ENCODE assay signal across 1 mouse cellular context in the genomic region with DNA sequence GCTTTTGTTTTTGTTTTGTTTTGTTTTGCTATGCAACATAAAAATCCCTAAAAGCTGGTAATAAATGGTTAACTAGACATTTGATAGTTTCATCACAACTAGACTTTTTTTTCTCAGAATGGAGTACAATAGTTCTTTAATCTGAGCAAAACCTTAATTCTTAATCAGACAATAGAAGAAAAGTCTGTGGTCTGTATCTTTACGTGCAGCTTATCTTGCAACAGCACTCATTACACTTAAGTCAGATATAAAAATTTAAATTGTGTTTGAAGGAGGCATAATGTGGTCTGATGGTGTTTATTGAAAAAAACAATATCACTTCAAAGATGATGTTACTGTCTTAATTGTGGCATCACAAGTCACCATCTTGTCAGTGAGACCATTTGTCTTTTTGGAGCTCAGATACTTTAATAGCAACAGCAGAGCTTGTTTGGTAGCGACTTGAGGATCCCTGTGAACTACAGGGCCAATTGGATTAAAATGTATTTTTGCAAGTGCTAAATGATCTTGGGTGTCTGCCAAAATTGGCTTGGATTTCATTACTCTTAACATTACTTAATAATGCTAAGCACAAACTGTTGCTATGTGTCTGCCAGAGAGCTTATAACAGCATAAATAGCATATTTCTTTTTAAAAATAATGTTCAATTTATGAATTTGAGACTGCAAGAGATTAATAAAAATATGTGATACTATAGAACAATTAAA.
TF ChIP-seq lines count a peak whose summit lies in the region.

No protein-coding gene starts in this region.

TF ChIP-seq in MEL, 35 proteins besides CTCF, POLR2A, EP300 and RAD21:
- TF ChIP-seq HCFC1 (IDR thresholded peaks at IDR 0.05; ENCODE audit: low read depth, low read length), result no peak
- no peak for TF ChIP-seq ZMIZ1 (IDR thresholded peaks at IDR 0.05; ENCODE audit: low read depth, low read length)
- peak; percentile 94 for TF ChIP-seq GATA1 (IDR thresholded peaks at IDR 0.05; ENCODE audit: low read depth, low read length)
- TF ChIP-seq NELFE (IDR thresholded peaks at IDR 0.05; ENCODE audit: low read depth, low read length), result no peak
- TF ChIP-seq ELF1 (IDR thresholded peaks at IDR 0.05; ENCODE audit: low read depth, low read length), result no peak
- no peak for TF ChIP-seq MAFK (IDR thresholded peaks at IDR 0.05; ENCODE audit: borderline replicate concordance, low read depth, low read length)
- TF ChIP-seq POLR2AphosphoS5 (IDR thresholded peaks at IDR 0.05; ENCODE audit: borderline replicate concordance, low read depth, low read length), result no peak
- no peak for TF ChIP-seq SIN3A (IDR thresholded peaks at IDR 0.05; ENCODE audit: low read length)
- no peak for TF ChIP-seq JUND (IDR thresholded peaks at IDR 0.05; ENCODE audit: low read depth, low read length)
- no peak for TF ChIP-seq SMC3 (IDR thresholded peaks at IDR 0.05; ENCODE audit: low read depth, low read length)
- TF ChIP-seq UBTF (IDR thresholded peaks at IDR 0.05; ENCODE audit: borderline replicate concordance, insufficient read depth, low read depth, low read length), result no peak
- no peak for TF ChIP-seq MYC (IDR thresholded peaks at IDR 0.05; ENCODE audit: low read depth, low read length)
- peak; percentile 83 for TF ChIP-seq ZNF384 (IDR thresholded peaks at IDR 0.05; ENCODE audit: low read depth, low read length)
- peak; percentile 25 for TF ChIP-seq TAL1 (IDR thresholded peaks at IDR 0.05; ENCODE audit: low read length)
- TF ChIP-seq KAT2A (conservative IDR thresholded peaks at IDR 0.05; ENCODE audit: low read depth, low read length), result no peak
- no peak for TF ChIP-seq NRF1 (IDR thresholded peaks at IDR 0.05; ENCODE audit: insufficient read depth, low read depth, low read length, poor library complexity, severe bottlenecking)
- no peak for TF ChIP-seq MXI1 (IDR thresholded peaks at IDR 0.05; ENCODE audit: low read depth, low read length)
- no peak for TF ChIP-seq BHLHE40 (IDR thresholded peaks at IDR 0.05; ENCODE audit: borderline replicate concordance, low read depth, low read length)
- TF ChIP-seq GABPA (IDR thresholded peaks at IDR 0.05; ENCODE audit: low read depth, low read length), result no peak
- no peak for TF ChIP-seq CHD1 (IDR thresholded peaks at IDR 0.05; ENCODE audit: low read depth, low read length)
- TF ChIP-seq TCF12 (IDR thresholded peaks at IDR 0.05; ENCODE audit: low read depth, low read length), result peak; percentile 91
- no peak for TF ChIP-seq USF2 (IDR thresholded peaks at IDR 0.05; ENCODE audit: borderline replicate concordance in 1 of 2, insufficient read depth in 1 of 2, low read depth in 1 of 2, low read length in 2 of 2)
- no peak for TF ChIP-seq USF1 (IDR thresholded peaks at IDR 0.05; ENCODE audit: low read depth, low read length)
- TF ChIP-seq E2F4 (IDR thresholded peaks at IDR 0.05; ENCODE audit: borderline replicate concordance, low read depth, low read length), result no peak
- peak; percentile 57; the same call in 1 of the 2 replicates for TF ChIP-seq ETS1 (IDR thresholded peaks at IDR 0.05; ENCODE audit: low read depth, low read length)
- TF ChIP-seq MYB (IDR thresholded peaks at IDR 0.05; ENCODE audit: low read depth, low read length), result no peak
- no peak for TF ChIP-seq POLR2AphosphoS2 (IDR thresholded peaks at IDR 0.05; ENCODE audit: low read length)
- no peak for TF ChIP-seq MAX (IDR thresholded peaks at IDR 0.05; ENCODE audit: low read length)
- no peak for TF ChIP-seq MEF2A (IDR thresholded peaks at IDR 0.05; ENCODE audit: extremely low read depth, insufficient replicate concordance, low read depth, low read length, poor library complexity, severe bottlenecking)
- TF ChIP-seq RCOR1 (IDR thresholded peaks at IDR 0.05; ENCODE audit: low read depth, low read length), result peak; percentile 86
- no peak for TF ChIP-seq CHD2 (IDR thresholded peaks at IDR 0.05; ENCODE audit: low read length)
- TF ChIP-seq MAZ (IDR thresholded peaks at IDR 0.05; ENCODE audit: low read depth, low read length), result no peak
- TF ChIP-seq ZC3H11A (IDR thresholded peaks at IDR 0.05; ENCODE audit: low read depth, low read length), result no peak
- no peak for TF ChIP-seq TBP (IDR thresholded peaks at IDR 0.05; ENCODE audit: low read depth, low read length)
- no peak for TF ChIP-seq ZKSCAN1 (IDR thresholded peaks at IDR 0.05; ENCODE audit: low read depth, low read length)
